Mouse (Mus musculus): ENCODE results near the gene Cmya5. TPM values are rescaled to one million over a fixed set of nuclear protein-coding genes. Genes with fewer than 3 reads are reported as not detected.

Gene Cmya5
- polyA plus RNA-seq, 1 experiment from 2014 or later = 0.07 TPM

- H3K9ac ChIP-seq (ENCODE audit: low read depth, low read length) = no peak overlapping the region
- H3K4me3 ChIP-seq (ENCODE audit: low read length) = no peak overlapping the region
- no peaks in the 10 kb centered on the region for H3K9me3 ChIP-seq (ENCODE audit: control insufficient read depth, low read length)
- WGBS = 64% methylated on average over 2 of the region's 2 CpGs
- H3K36me3 ChIP-seq (ENCODE audit: control insufficient read depth, insufficient read depth, low read length) = no peaks in the 10 kb centered on the region
- no peak for ATAC-seq (ENCODE audit: low FRiP score, low TSS enrichment)
- H3K27me3 ChIP-seq (ENCODE audit: control insufficient read depth, insufficient read depth, low read length) = no peaks in the 10 kb centered on the region
- no peaks in the 10 kb centered on the region for H3K4me1 ChIP-seq (ENCODE audit: control insufficient read depth, insufficient read depth, low read length)
- no peak overlapping the region for H3K4me2 ChIP-seq (replicated peaks; ENCODE audit: low read depth, low read length)
- no peak overlapping the region for H3K27ac ChIP-seq (ENCODE audit: low read depth, low read length)
Observed at GRCm38 (mm10) chr13:93135501-93135900, 9.0 kb downstream of the Cmya5 start.

GRCm38 (mm10) chr13:93130674-93131073 lies 13.8 kb downstream of the Cmya5 start:
- 78% methylated on average over 3 of the region's 3 CpGs for WGBS
- Histone ChIP-seq H3K36me3 (ENCODE audit: control insufficient read depth, insufficient read depth, low read length) (no peaks in the 10 kb centered on the region), H3K27me3 (ENCODE audit: control insufficient read depth, insufficient read depth, low read length) (no peaks in the 10 kb centered on the region), H3K9me3 (ENCODE audit: control insufficient read depth, low read length) (no peaks in the 10 kb centered on the region), H3K4me1 (ENCODE audit: control insufficient read depth, insufficient read depth, low read length) (no peaks in the 10 kb centered on the region), H3K27ac (ENCODE audit: low read depth, low read length) (no peak overlapping the region), H3K4me2 (replicated peaks; ENCODE audit: low read depth, low read length) (no peak overlapping the region), H3K9ac (ENCODE audit: low read depth, low read length) (no peak overlapping the region), H3K4me3 (ENCODE audit: low read length) (no peak overlapping the region)
- no peak for ATAC-seq (ENCODE audit: low FRiP score, low TSS enrichment)

GRCm38 (mm10) chr13:93128961-93129360 lies 15.6 kb downstream of the Cmya5 start:
- H3K4me3 ChIP-seq (ENCODE audit: low read length) = no peak overlapping the region
- no peaks in the 10 kb centered on the region for H3K4me1 ChIP-seq (ENCODE audit: control insufficient read depth, insufficient read depth, low read length)
- 82% methylated on average over 5 of the region's 5 CpGs for WGBS
- H3K27me3 ChIP-seq (ENCODE audit: control insufficient read depth, insufficient read depth, low read length) = no peaks in the 10 kb centered on the region
- no peak overlapping the region for H3K9ac ChIP-seq (ENCODE audit: low read depth, low read length)
- no peak for ATAC-seq (ENCODE audit: low FRiP score, low TSS enrichment)
- H3K9me3 ChIP-seq (ENCODE audit: control insufficient read depth, low read length) = no peaks in the 10 kb centered on the region
- no peak overlapping the region for H3K27ac ChIP-seq (ENCODE audit: low read depth, low read length)
- H3K36me3 ChIP-seq (ENCODE audit: control insufficient read depth, insufficient read depth, low read length) = no peaks in the 10 kb centered on the region
- no peak overlapping the region for H3K4me2 ChIP-seq (replicated peaks; ENCODE audit: low read depth, low read length)

- Histone ChIP-seq H3K27ac (ENCODE audit: low read depth, low read length) (no peak overlapping the region), H3K4me1 (ENCODE audit: control insufficient read depth, insufficient read depth, low read length) (no peaks in the 10 kb centered on the region), H3K9me3 (ENCODE audit: control insufficient read depth, low read length) (no peaks in the 10 kb centered on the region), H3K27me3 (ENCODE audit: control insufficient read depth, insufficient read depth, low read length) (no peaks in the 10 kb centered on the region), H3K4me3 (ENCODE audit: low read length) (no peak overlapping the region), H3K36me3 (ENCODE audit: control insufficient read depth, insufficient read depth, low read length) (no peaks in the 10 kb centered on the region), H3K4me2 (replicated peaks; ENCODE audit: low read depth, low read length) (no peak overlapping the region), H3K9ac (ENCODE audit: low read depth, low read length) (no peak overlapping the region)
- WGBS = 75% methylated on average over 8 of the region's 8 CpGs
- no peak for ATAC-seq (ENCODE audit: low FRiP score, low TSS enrichment)
Observed at GRCm38 (mm10) chr13:93128111-93128860, 16.2 kb downstream of the Cmya5 start.

- Histone ChIP-seq H3K9me3 (ENCODE audit: control insufficient read depth, low read length) (no peaks in the 10 kb centered on the region), H3K27me3 (ENCODE audit: control insufficient read depth, insufficient read depth, low read length) (no peaks in the 10 kb centered on the region), H3K27ac (ENCODE audit: low read depth, low read length) (no peak overlapping the region), H3K9ac (ENCODE audit: low read depth, low read length) (no peak overlapping the region), H3K36me3 (ENCODE audit: control insufficient read depth, insufficient read depth, low read length) (no peaks in the 10 kb centered on the region), H3K4me3 (ENCODE audit: low read length) (no peak overlapping the region), H3K4me2 (replicated peaks; ENCODE audit: low read depth, low read length) (no peak overlapping the region), H3K4me1 (ENCODE audit: control insufficient read depth, insufficient read depth, low read length) (no peaks in the 10 kb centered on the region)
- WGBS = 89% methylated on average over 9 of the region's 9 CpGs
- no peak for ATAC-seq (ENCODE audit: low FRiP score, low TSS enrichment)
Observed at GRCm38 (mm10) chr13:93122321-93122720, 22.2 kb downstream of the Cmya5 start.

GRCm38 (mm10) chr13:93117241-93117640 lies 27.3 kb downstream of the Cmya5 start:
- Histone ChIP-seq H3K9ac (ENCODE audit: low read depth, low read length) (no peak overlapping the region), H3K27ac (ENCODE audit: low read depth, low read length) (no peak overlapping the region), H3K4me3 (ENCODE audit: low read length) (no peak overlapping the region), H3K4me1 (ENCODE audit: control insufficient read depth, insufficient read depth, low read length) (no peaks in the 10 kb centered on the region), H3K27me3 (ENCODE audit: control insufficient read depth, insufficient read depth, low read length) (no peaks in the 10 kb centered on the region), H3K4me2 (replicated peaks; ENCODE audit: low read depth, low read length) (no peak overlapping the region), H3K9me3 (ENCODE audit: control insufficient read depth, low read length) (no peaks in the 10 kb centered on the region), H3K36me3 (ENCODE audit: control insufficient read depth, insufficient read depth, low read length) (no peaks in the 10 kb centered on the region)
- WGBS = 80% methylated on average over 7 of the region's 7 CpGs
- ATAC-seq (ENCODE audit: low FRiP score, low TSS enrichment) = no peak

GRCm38 (mm10) chr13:93102340-93103090 lies 42.0 kb downstream of the Cmya5 start:
- no peaks in the 10 kb centered on the region for H3K27me3 ChIP-seq (ENCODE audit: control insufficient read depth, insufficient read depth, low read length)
- WGBS = 78% methylated on average over 4 of the region's 4 CpGs
- H3K27ac ChIP-seq (ENCODE audit: low read depth, low read length) = no peak overlapping the region

GRCm38 (mm10) chr13:93098596-93098995 lies 45.9 kb downstream of the Cmya5 start:
- WGBS = 86% methylated on average over 3 of the region's 3 CpGs
- no peak overlapping the region for H3K27ac ChIP-seq (ENCODE audit: low read depth, low read length)
- H3K27me3 ChIP-seq (ENCODE audit: control insufficient read depth, insufficient read depth, low read length) = no peaks in the 10 kb centered on the region
- no peak overlapping the region for H3K9ac ChIP-seq (ENCODE audit: low read depth, low read length)
- H3K4me2 ChIP-seq (replicated peaks; ENCODE audit: low read depth, low read length) = no peak overlapping the region
- no peak for ATAC-seq (ENCODE audit: low FRiP score, low TSS enrichment)
- H3K36me3 ChIP-seq (ENCODE audit: control insufficient read depth, insufficient read depth, low read length) = no peaks in the 10 kb centered on the region
- no peaks in the 10 kb centered on the region for H3K4me1 ChIP-seq (ENCODE audit: control insufficient read depth, insufficient read depth, low read length)
- H3K4me3 ChIP-seq (ENCODE audit: low read length) = no peak overlapping the region
- H3K9me3 ChIP-seq (ENCODE audit: control insufficient read depth, low read length) = no peaks in the 10 kb centered on the region

More at GRCm38 (mm10) chr13:93102340-93103090, 42.0 kb downstream of the Cmya5 start:
- H3K4me3 ChIP-seq (ENCODE audit: low read length) = no peak overlapping the region
- H3K36me3 ChIP-seq (ENCODE audit: control insufficient read depth, insufficient read depth, low read length) = no peaks in the 10 kb centered on the region
- no peak for ATAC-seq (ENCODE audit: low FRiP score, low TSS enrichment)
- H3K4me1 ChIP-seq (ENCODE audit: control insufficient read depth, insufficient read depth, low read length) = no peaks in the 10 kb centered on the region
- H3K4me2 ChIP-seq (replicated peaks; ENCODE audit: low read depth, low read length) = no peak overlapping the region
- H3K9me3 ChIP-seq (ENCODE audit: control insufficient read depth, low read length) = no peaks in the 10 kb centered on the region
- H3K9ac ChIP-seq (ENCODE audit: low read depth, low read length) = no peak overlapping the region

- no peak for ATAC-seq (ENCODE audit: low FRiP score, low TSS enrichment)
- H3K4me3 ChIP-seq (ENCODE audit: low read length) = no peak overlapping the region
- 92% methylated on average over 6 of the region's 6 CpGs for WGBS
- no peaks in the 10 kb centered on the region for H3K36me3 ChIP-seq (ENCODE audit: control insufficient read depth, insufficient read depth, low read length)
- no peaks in the 10 kb centered on the region for H3K27me3 ChIP-seq (ENCODE audit: control insufficient read depth, insufficient read depth, low read length)
- no peaks in the 10 kb centered on the region for H3K4me1 ChIP-seq (ENCODE audit: control insufficient read depth, insufficient read depth, low read length)
- no peak overlapping the region for H3K4me2 ChIP-seq (replicated peaks; ENCODE audit: low read depth, low read length)
- H3K9me3 ChIP-seq (ENCODE audit: control insufficient read depth, low read length) = no peaks in the 10 kb centered on the region
- no peak overlapping the region for H3K9ac ChIP-seq (ENCODE audit: low read depth, low read length)
- H3K27ac ChIP-seq (ENCODE audit: low read depth, low read length) = no peak overlapping the region
Observed at GRCm38 (mm10) chr13:93096643-93097042, 47.9 kb downstream of the Cmya5 start.

Measured in kidney, embryonic 14.5 days (tissue).